Mouse (Mus musculus) embryo, embryonic 9.5 days (tissue): Measurements from ENCODE around the gene Tgfbr3.

ENCODE experiments used
- DNase-seq: peaks from one replicate; pipeline ENCODE4 v3.0.0-alpha.2; 2017; ENCODE audit errors: extremely low spot score

The Tgfbr3 gene

GRCm38 (mm10) chr5:107289234-107289764, at the start of gene Tgfbr3:
Tgfbr3 (minus strand) TSS chr5:107289629.
- DNase-seq: peak; percentile 90

GRCm38 (mm10) chr5:107330916-107331421, 41.5 kb upstream of the Tgfbr3 start, which contains the start of gene Brdt:
Brdt (plus strand) TSS chr5:107331159.
- DNase-seq: no peak

- peak; percentile 31 for DNase-seq
These were observed 31.3 kb upstream of the Tgfbr3 start for GRCm38 (mm10) chr5:107320703-107321102.

GRCm38 (mm10) chr5:107317141-107317540, 27.7 kb upstream of the Tgfbr3 start:
- DNase-seq: no peak

GRCm38 (mm10) chr5:107307432-107307831, 18.0 kb upstream of the Tgfbr3 start:
- DNase-seq: no peak

GRCm38 (mm10) chr5:107304117-107304825, 14.8 kb upstream of the Tgfbr3 start:
- DNase-seq: no peak

GRCm38 (mm10) chr5:107303350-107303861, 14.0 kb upstream of the Tgfbr3 start:
- DNase-seq: no peak

DNA sequence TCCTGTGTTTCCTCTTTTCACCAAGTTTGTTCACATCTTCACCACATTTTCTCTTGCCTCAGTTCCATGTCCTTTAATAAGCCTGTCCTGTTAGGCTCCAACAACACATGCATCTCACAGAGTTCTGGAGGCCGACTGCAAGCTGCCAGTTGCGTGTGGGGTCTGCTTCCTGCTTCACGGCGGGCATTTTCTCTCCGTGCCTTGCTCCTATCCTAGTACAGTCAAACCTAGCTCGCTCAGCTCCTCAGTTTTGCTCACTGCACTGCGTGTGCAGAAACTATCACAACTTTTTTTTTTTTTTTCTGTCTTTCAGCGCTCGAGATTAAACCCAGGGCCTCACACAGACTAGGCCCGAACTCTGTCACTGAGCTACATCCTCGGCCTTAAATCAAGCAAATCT, 9.4 kb upstream of the Tgfbr3 start:
- no peak for DNase-seq

DNA sequence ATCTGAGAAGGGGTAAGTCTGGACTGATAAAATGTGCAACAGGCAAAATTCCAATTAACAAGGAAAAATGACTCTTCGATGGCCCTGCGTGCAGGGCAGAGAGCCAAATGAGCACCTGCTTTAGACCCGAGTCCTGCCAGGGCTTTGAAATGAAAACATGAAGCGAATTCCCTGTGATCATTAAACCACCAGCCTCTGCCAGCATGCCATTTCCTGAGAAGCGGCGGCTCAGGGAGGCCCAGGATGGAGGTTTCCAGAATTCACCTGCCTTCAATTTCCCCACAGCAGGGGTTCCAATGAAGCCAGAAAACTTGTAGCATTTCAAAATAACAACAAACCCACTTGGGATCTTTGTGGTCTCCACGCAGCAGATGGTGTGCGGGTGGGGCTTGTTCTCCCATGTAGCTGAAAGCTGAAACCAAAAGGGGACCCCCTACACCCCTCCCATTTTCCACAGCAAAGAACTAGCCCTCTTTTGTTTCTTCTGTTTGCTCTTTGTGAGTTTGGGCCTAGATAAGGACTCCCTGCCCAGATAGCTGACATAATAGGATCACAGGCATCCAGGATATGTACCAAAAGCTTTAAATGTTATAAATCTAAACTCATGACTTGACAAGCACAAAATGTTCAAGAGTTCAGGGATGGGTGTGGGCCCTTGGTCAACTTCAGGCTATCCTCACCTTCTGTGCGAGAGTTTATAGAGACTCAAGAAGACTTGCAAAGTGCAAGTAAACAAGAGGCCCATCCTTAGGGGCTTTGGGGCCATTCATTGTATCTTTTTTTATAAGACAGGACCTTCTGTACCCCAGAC, 7.3 kb upstream of the Tgfbr3 start:
- DNase-seq: no peak

DNA sequence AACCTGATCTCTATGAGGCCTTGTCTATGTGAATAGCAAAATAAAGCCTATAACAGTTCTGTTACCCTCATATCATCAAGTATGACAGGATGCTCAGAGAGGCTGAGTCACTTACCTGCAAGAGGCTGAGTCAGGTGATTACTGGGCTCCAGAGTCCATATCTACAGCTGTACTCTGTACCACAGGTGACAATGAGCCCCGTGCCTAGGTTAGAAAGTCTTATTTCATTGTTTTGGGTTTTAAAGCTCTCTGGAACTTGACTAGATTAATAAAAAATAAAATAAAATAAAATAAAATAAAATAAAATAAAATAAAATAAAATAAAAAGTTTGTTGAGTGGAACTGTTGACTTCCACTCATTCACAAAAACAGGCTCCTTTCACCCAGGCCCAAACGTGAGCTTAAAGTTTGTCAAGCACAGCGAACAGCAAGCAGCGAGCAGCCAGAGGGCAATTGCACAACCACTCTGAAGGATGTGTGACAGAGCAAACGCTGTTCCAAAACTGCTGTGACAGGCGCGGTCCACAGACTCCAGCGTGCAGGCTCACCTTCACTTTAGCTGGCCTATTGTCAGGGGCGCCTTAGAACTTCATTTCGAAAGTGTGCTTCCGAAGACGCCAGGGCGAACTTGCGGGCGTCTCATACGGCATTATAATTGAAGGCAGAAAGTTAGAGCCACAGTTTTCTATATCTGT, 6.5 kb upstream of the Tgfbr3 start:
- no peak for DNase-seq

- DNase-seq: no peak
These were observed 5.8 kb upstream of the Tgfbr3 start for GRCm38 (mm10) chr5:107295061-107295816.

GRCm38 (mm10) chr5:107294041-107294440, 4.6 kb upstream of the Tgfbr3 start:
- no peak for DNase-seq

DNA sequence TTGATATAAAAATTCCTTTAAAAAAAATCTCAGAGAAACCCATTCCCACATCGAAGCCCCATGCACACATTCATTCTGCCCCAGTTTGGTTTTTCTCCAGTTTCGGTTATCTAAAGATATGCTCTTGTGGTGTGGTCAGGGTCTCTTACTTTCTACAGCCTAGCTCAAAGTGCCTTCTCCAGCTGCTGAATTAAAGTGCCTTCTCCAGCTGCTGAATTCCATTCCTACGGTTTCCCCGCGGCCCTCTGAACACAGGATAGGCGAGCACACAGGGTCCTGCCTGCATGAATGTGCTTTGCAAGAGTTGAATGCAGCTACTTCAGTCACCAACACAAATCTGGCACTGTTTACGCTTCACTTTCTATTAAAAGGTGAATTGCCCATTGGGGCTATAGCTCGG, 557 bp upstream of the Tgfbr3 start:
- DNase-seq: no peak

DNA sequence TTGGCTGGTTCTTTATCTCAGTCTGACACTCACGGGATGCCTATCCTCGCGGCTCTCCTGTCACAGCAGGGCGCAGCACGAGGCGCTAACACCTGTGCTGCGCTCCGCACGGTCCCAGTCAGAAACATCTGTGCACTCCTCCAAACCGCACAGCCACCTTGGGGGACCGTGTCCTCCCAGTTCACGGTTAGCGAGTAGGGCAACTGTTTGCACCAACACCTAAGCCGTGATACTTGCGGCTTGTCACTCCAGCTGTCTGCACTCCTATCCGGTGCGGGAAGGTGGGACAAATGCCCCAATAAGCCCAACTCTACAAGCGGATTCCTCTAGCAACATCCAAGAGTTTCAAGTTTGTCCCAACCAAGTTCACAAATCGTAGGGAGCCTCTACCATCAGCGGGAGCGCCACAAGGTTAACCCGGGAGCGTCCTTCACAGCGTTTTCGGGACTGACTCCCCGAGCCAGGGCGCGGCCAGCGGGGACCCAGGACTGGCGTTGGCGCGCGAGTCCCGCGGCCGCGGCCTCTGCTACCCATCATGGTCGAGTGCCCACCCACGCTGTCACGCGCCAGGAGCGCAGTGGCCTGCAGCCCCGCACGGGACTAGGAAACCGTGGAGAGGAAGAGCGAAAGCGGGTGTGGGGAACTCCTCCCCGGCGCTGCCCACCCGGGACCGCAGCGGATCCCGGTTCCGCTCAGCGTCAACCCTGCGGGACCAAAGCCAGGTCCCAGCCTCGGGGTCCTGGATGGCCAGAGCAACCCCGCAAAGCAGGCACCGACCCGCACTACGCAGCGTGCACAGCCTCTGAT, 799 bp downstream of the Tgfbr3 start:
- DNase-seq: peak; percentile 40

GRCm38 (mm10) chr5:107287908-107288267, 1.5 kb downstream of the Tgfbr3 start:
- DNase-seq: no peak

GRCm38 (mm10) chr5:107287254-107287907, 2.0 kb downstream of the Tgfbr3 start:
- peak; percentile 56 for DNase-seq

- DNase-seq: no peak
These were observed 3.9 kb downstream of the Tgfbr3 start for GRCm38 (mm10) chr5:107285563-107285962.

- no peak for DNase-seq
These were observed 5.4 kb downstream of the Tgfbr3 start for GRCm38 (mm10) chr5:107283935-107284524.
